Mouse (Mus musculus) liver, embryonic 11.5 days (tissue): Measurements from ENCODE around the gene Ostc. TPM values are rescaled to one million over a fixed set of nuclear protein-coding genes. Genes with fewer than 3 reads are reported as not detected.

Experiments used
- ATAC-seq: fragments of 200-750 bp; cut with Nextera tagmentation; replicated peaks from 2 replicates; pipeline ENCODE4 v1.8.0; 2017; ENCODE audit warnings: moderate number of reproducible peaks, mild to moderate bottlenecking, moderate TSS enrichment, moderate library complexity; ENCODE audit not compliant: low FRiP score
- DNase-seq: peaks from one replicate; pipeline ENCODE4 v3.0.0-alpha.2; 2017; ENCODE audit warnings: low spot score
- H3K27ac ChIP-seq: fragments of 300-500 bp; sonication (generic); 2 replicates; pipeline ENCODE4 v1.5.1; 2014; ENCODE audit warnings: mild to moderate bottlenecking, low read depth, low read length, control low read depth
- H3K27me3 ChIP-seq: fragments of 300-500 bp; sonication (generic); replicated peaks from 2 replicates; pipeline ENCODE4 v1.6.1; 2014; ENCODE audit warnings: low read length, mixed read lengths; ENCODE audit not compliant: control insufficient read depth, insufficient read depth
- H3K36me3 ChIP-seq: fragments of 300-500 bp; sonication (generic); 2 replicates; pipeline ENCODE4 v1.6.1; 2014; ENCODE audit warnings: mild to moderate bottlenecking, low read length, moderate library complexity, mixed read lengths; ENCODE audit not compliant: control insufficient read depth, insufficient read depth
- H3K4me1 ChIP-seq: fragments of 300-500 bp; sonication (generic); replicated peaks from 2 replicates; pipeline ENCODE4 v1.6.1; 2014; ENCODE audit warnings: low read length, mixed read lengths; ENCODE audit not compliant: control insufficient read depth, insufficient read depth
- H3K4me2 ChIP-seq: fragments of 300-500 bp; sonication (generic); 2 replicates; pipeline ENCODE4 v1.6.1; 2014; ENCODE audit warnings: mild to moderate bottlenecking, control low read depth, moderate library complexity
- H3K4me3 ChIP-seq: fragments of 300-500 bp; sonication (generic); 2 replicates; pipeline ENCODE4 v1.5.1; 2014; ENCODE audit warnings: low read depth, low read length, control low read depth
- H3K9ac ChIP-seq: fragments of 300-500 bp; sonication (generic); 2 replicates; pipeline ENCODE4 v1.6.1; 2014; ENCODE audit warnings: low read depth, low read length, control low read depth
- H3K9me3 ChIP-seq: fragments of 300-500 bp; sonication (generic); 2 replicates; pipeline ENCODE4 v1.6.1; 2016; ENCODE audit warnings: low read length, inconsistent platforms, mixed read lengths; ENCODE audit not compliant: control insufficient read depth
- WGBS: fragments of 180-500 bp; shearing (Covaris S2); extraction: QIAGEN DNeasy Blood & Tissue Kit; methylation state at CpG from one replicate; pipeline ENCODE4 v1.1.7; 2014; 5-methylcytosine and 5-hydroxymethylcytosine counted together
- polyA plus RNA-seq: library from polyadenylated mRNA; unstranded; fragments of >200 nt; fragmentation: Nextera tagmentation; extraction: Ambion mirVana; gene quantifications from 2 replicates; pipeline ENCODE4 v1.2.1, GENCODE M21; 2014

Gene Ostc
- polyA plus RNA-seq, result 314 and 321 TPM in 2 replicates

DNA sequence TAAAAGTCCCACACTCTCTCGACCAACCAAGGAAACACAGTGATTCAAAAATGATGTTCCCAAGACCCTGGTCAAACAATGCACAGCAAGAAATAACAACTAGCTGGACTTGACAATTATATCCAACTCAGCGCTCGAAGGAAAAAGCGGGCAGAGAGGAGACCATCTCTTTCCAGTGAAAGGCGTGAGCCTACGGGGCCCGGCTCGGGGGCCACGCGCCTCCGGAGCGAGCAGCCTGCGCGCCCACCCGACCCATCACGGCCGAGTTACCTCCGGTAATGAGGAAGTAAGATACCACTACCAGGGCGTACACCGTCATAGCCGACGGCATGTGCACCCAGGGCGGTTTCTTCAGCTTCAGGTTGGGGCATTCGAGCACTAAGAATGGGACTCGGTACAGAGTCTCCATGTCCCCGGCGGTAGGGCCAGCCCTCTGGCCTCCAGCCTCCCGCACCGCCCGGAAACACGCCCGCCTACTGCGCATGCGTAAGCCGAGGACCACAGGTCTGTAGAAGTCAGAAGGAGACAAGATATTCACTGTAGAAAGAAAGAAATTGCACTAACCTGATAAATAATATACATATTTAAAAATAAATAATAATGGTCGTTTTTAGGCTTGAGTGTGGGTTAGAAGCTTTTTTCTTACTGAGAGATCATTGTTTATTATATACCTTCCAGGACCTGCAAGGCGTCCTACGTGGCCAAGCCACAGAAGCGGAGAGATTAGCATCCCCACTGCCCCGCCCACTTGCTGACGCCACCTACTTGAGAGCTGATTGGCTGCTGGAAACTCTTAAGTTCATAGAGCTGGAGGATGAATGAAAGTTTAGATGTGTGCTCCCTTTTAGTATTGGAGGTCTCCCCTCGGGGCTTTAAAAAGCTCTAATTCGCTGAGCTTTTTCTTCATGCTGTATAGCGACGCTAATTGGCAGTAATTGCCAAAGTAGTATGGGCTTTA lies at the start of gene Ostc:
Gene Ostc (minus strand): TSS at position 478 of the 958 bp plus-strand sequence.
- H3K36me3 ChIP-seq, result peaks cover 2% of the 10 kb centered on the region; the same call in 1 of the 2 replicates
- peak within 1 kb of the TSS; percentile 66 for H3K27ac ChIP-seq
- no peaks in the 10 kb centered on the region for H3K9me3 ChIP-seq
- WGBS, result under 1% methylated on average over 45 of the region's 45 CpGs
- peak within 1 kb of the TSS; percentile 84 for H3K4me2 ChIP-seq
- peak within 1 kb of the TSS; percentile 85 for H3K9ac ChIP-seq
- DNase-seq, result peak; percentile 88
- peak within 1 kb of the TSS; percentile 74 for H3K4me3 ChIP-seq
- peak; percentile 95 for ATAC-seq
- H3K27me3 ChIP-seq, result no peaks in the 10 kb centered on the region
- peaks cover 14% of the 10 kb centered on the region for H3K4me1 ChIP-seq

GRCm38 (mm10) chr3:130758157-130758841 lies 49.1 kb upstream of the Ostc start:
- no peaks in the 10 kb centered on the region for H3K27me3 ChIP-seq
- H3K27ac ChIP-seq, result no peak overlapping the region
- no peak overlapping the region for H3K4me2 ChIP-seq
- no peaks in the 10 kb centered on the region for H3K9me3 ChIP-seq
- H3K9ac ChIP-seq, result no peak overlapping the region
- H3K4me3 ChIP-seq, result no peak overlapping the region
- H3K4me1 ChIP-seq, result no peaks in the 10 kb centered on the region
- no peak for ATAC-seq
- WGBS, result 84% methylated on average over 15 of the region's 15 CpGs
- no peak for DNase-seq
- H3K36me3 ChIP-seq, result no peaks in the 10 kb centered on the region

- 85% methylated on average over 8 of the region's 8 CpGs for WGBS
- DNase-seq (no peak), ATAC-seq (no peak)
- Histone ChIP-seq H3K27me3 (no peaks in the 10 kb centered on the region), H3K36me3 (no peaks in the 10 kb centered on the region), H3K9me3 (no peaks in the 10 kb centered on the region), H3K4me1 (no peaks in the 10 kb centered on the region), H3K9ac (no peak overlapping the region), H3K4me3 (no peak overlapping the region), H3K4me2 (no peak overlapping the region), H3K27ac (no peak overlapping the region)
Measured at GRCm38 (mm10) chr3:130757117-130757852, 48.0 kb upstream of the Ostc start.

DNA sequence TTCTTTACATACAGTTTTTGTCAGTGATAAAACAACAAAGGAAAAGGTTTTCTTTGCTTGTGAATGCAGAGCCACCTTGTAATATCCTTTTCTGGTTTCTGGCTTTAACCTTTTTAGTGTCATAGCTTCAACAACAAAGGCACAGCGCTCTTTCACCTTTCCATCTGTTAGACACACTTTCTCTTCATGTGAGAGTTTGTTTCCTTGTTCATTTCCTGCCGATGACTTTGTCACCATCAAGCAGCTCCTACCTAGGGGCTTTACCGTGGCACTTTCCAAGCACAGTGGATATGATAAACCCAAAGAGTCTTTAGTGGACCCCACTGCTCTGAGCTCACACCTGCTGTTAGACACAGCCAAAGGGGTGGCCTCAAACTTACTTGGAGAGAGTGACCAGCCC lies 40.0 kb upstream of the Ostc start:
- Histone ChIP-seq H3K9me3 (no peaks in the 10 kb centered on the region), H3K4me2 (no peak overlapping the region), H3K4me1 (no peaks in the 10 kb centered on the region), H3K27me3 (no peaks in the 10 kb centered on the region), H3K9ac (no peak overlapping the region), H3K36me3 (no peaks in the 10 kb centered on the region), H3K27ac (no peak overlapping the region), H3K4me3 (no peak overlapping the region)
- DNase-seq (no peak), ATAC-seq (no peak)
- WGBS, result 78% methylated on average over 3 of the region's 3 CpGs

- no peaks in the 10 kb centered on the region for H3K9me3 ChIP-seq
- no peak for DNase-seq
- no peak overlapping the region for H3K27ac ChIP-seq
- no peaks in the 10 kb centered on the region for H3K36me3 ChIP-seq
- H3K4me3 ChIP-seq, result no peak overlapping the region
- H3K4me1 ChIP-seq, result no peaks in the 10 kb centered on the region
- H3K9ac ChIP-seq, result no peak overlapping the region
- no peak overlapping the region for H3K4me2 ChIP-seq
- ATAC-seq, result no peak
- H3K27me3 ChIP-seq, result no peaks in the 10 kb centered on the region
- 80% methylated on average over 10 of the region's 10 CpGs for WGBS
Measured at GRCm38 (mm10) chr3:130746673-130747619, 37.7 kb upstream of the Ostc start.

DNA sequence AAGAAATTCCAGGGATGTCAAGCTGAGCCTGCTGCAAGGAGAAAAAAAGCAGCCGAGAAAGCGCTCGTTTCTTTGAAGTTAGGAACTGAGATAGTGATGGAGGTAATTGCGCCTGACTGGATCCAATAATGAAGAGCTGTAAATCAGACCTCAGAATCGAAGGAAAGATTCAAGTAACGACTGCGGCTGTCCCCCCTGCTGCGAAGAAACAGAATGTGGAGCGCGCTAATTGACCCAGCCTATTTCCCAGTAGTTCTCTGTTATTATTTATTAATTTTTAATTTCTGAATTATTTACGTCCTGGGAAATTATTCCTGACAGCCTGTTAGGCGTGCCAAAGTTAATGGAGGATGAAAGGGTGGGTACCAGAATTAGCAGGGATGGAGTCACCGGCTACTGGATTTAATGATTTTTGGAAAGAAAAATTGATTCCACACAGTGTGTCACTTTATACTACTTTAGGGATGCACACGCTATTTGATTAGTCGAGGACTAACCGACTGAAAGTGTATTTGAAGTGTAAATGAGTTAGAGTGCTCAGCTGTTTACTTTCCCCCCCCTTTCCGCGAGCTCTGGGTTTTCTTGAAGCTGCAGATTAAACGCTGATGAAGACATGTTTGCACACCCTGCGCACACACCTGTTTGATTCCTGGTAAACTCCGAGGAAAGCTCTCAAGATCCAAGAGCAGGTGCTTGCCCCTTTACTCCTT lies 28.6 kb upstream of the Ostc start:
- H3K9ac ChIP-seq, result no peak overlapping the region
- H3K4me1 ChIP-seq, result no peaks in the 10 kb centered on the region
- H3K4me3 ChIP-seq, result no peak overlapping the region
- H3K27me3 ChIP-seq, result no peaks in the 10 kb centered on the region
- no peak overlapping the region for H3K4me2 ChIP-seq
- H3K27ac ChIP-seq, result no peak overlapping the region
- DNase-seq (no peak), ATAC-seq (no peak)
- H3K9me3 ChIP-seq, result no peaks in the 10 kb centered on the region
- WGBS, result 55% methylated on average over 21 of the region's 21 CpGs
- H3K36me3 ChIP-seq, result no peaks in the 10 kb centered on the region

DNA sequence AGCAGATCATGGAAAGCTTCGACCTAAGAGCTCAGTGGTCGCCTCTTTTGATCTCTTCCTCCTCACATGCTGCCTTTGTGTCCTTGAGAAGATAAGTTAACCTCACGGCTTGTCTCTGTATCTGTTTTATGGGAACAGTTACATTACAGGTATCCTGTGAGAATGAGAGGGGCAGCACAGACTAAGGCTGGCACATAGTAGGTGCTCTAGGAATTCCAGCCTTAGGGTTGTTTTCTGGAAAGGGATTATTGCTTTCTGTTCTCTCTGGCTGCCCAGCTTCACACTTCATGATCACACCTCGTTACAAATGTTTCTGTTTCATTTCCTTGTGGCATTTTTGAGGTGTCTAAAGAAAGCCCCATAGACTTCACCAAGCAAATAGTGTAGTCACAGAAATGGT lies 27.5 kb upstream of the Ostc start:
- Histone ChIP-seq H3K9ac (no peak overlapping the region), H3K4me2 (no peak overlapping the region), H3K36me3 (no peaks in the 10 kb centered on the region), H3K9me3 (no peaks in the 10 kb centered on the region), H3K27me3 (no peaks in the 10 kb centered on the region), H3K27ac (no peak overlapping the region), H3K4me1 (no peaks in the 10 kb centered on the region), H3K4me3 (no peak overlapping the region)
- 55% methylated on average over 4 of the region's 4 CpGs for WGBS
- DNase-seq (no peak), ATAC-seq (no peak)
